Mouse (Mus musculus) CH12.LX (cell line): ENCODE data around the gene Tceal8.

Experiments
- MXI1 ChIP-seq: IDR thresholded peaks from 2 replicates; pipeline ENCODE4 v1.6.1; 2011; ENCODE audit warnings: mild to moderate bottlenecking, low read depth, low read length, improper control_type of control experiment
- POLR2AphosphoS2 ChIP-seq: IDR thresholded peaks from 2 replicates; pipeline ENCODE4 v1.6.1; 2011; ENCODE audit warnings: low read depth, low read length, improper control_type of control experiment
- ZNF384 ChIP-seq: IDR thresholded peaks from 2 replicates; pipeline ENCODE4 v1.6.1; 2012; ENCODE audit warnings: low read depth, low read length, improper control_type of control experiment, inconsistent platforms

GRCm38 (mm10) chrX:136216303-136216702, 44.2 kb upstream of the Tceal8 start:
- TF ChIP-seq MXI1 (no peak), POLR2AphosphoS2 (no peak), ZNF384 (no peak)
